Mouse (Mus musculus): ENCODE results near the gene Rbm17.

DNA sequence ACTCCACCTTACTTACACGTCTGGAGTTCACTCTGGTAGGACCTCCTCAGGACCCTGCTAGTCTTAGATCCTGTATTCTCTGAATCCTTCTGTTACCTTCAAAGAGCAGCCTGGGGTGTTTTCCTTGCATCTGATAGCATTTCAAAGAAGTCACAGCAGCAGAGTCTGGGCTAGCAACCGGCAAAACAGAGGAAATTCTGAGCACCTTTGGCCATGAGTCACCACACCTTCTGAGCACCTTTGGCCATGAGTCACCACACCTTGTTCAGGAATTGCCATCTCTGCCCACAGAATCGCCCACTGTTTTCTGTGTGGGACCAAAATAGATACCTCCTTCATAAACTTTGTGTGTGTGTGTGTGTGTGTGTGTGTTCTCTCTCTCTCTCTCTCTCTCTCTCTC is 47.5 kb upstream of the Rbm17 start:
- no peak for TF ChIP-seq CTCF (IDR thresholded peaks at IDR 0.05)
- no peak for TF ChIP-seq POLR2A (IDR thresholded peaks at IDR 0.05; ENCODE audit: insufficient read depth, low read depth, low read length)
- no peak for TF ChIP-seq EP300 (IDR thresholded peaks at IDR 0.05; ENCODE audit: insufficient read depth, low read depth, low read length)

Data from heart, adult 2 months (tissue).